Mouse (Mus musculus) liver, embryonic 15.5 days (tissue): Measurements from ENCODE around the gene Vmn1r226. TPM values are rescaled to one million over a fixed set of nuclear protein-coding genes. Genes with fewer than 3 reads are reported as not detected.

Experiments used
- ATAC-seq: fragments of 200-750 bp; cut with Nextera tagmentation; 2 replicates; pipeline ENCODE4 v1.8.0; 2017; ENCODE audit warnings: moderate number of reproducible peaks, mild to moderate bottlenecking, moderate library complexity; ENCODE audit not compliant: insufficient read depth
- H3K27ac ChIP-seq: fragments of 300-500 bp; sonication (generic); replicated peaks from 2 replicates; pipeline ENCODE4 v1.5.1; 2015; ENCODE audit warnings: mild to moderate bottlenecking, inconsistent platforms
- H3K27me3 ChIP-seq: fragments of 300-500 bp; sonication (generic); 2 replicates; pipeline ENCODE4 v1.6.1; 2015; ENCODE audit warnings: mild to moderate bottlenecking, inconsistent platforms
- H3K36me3 ChIP-seq: fragments of 300-500 bp; sonication (generic); replicated peaks from 2 replicates; pipeline ENCODE4 v1.6.1; 2015; ENCODE audit warnings: moderate library complexity, mild to moderate bottlenecking, inconsistent platforms
- H3K4me1 ChIP-seq: fragments of 300-500 bp; sonication (generic); replicated peaks from 2 replicates; pipeline ENCODE4 v1.6.1; 2015; ENCODE audit warnings: inconsistent platforms
- H3K4me2 ChIP-seq: fragments of 300-500 bp; sonication (generic); 2 replicates; pipeline ENCODE4 v1.6.1; 2015; ENCODE audit warnings: moderate library complexity, mild to moderate bottlenecking, inconsistent platforms
- H3K4me3 ChIP-seq: fragments of 300-500 bp; sonication (generic); replicated peaks from 2 replicates; pipeline ENCODE4 v1.5.1; 2015; ENCODE audit warnings: mild to moderate bottlenecking, inconsistent platforms
- H3K9ac ChIP-seq: fragments of 300-500 bp; sonication (generic); 2 replicates; pipeline ENCODE4 v1.6.1; 2015; ENCODE audit warnings: moderate library complexity, mild to moderate bottlenecking, inconsistent platforms
- H3K9me3 ChIP-seq: fragments of 300-500 bp; sonication (generic); replicated peaks from 2 replicates; pipeline ENCODE4 v1.6.1; 2016; ENCODE audit warnings: inconsistent platforms
- WGBS: fragments of 180-500 bp; shearing (Covaris S2); methylation state at CpG from one replicate; pipeline ENCODE4 v1.1.7; 2015; ENCODE audit warnings: mixed read lengths; ENCODE audit not compliant: insufficient replicate concordance; 5-methylcytosine and 5-hydroxymethylcytosine counted together
- polyA plus RNA-seq: library from polyadenylated mRNA; unstranded; fragments of >200 nt; fragmentation: Nextera tagmentation; extraction: Ambion mirVana; gene quantifications from 2 replicates; pipeline ENCODE4 v1.2.1, GENCODE M21; 2015

The Vmn1r226 gene
- not detected in 2 replicates for polyA plus RNA-seq

- Histone ChIP-seq H3K27ac (no peak within 1 kb of the TSS), H3K36me3 (no peaks in the 10 kb centered on the region), H3K4me2 (no peak within 1 kb of the TSS), H3K4me1 (no peaks in the 10 kb centered on the region), H3K27me3 (no peaks in the 10 kb centered on the region), H3K9me3 (no peaks in the 10 kb centered on the region), H3K9ac (no peak within 1 kb of the TSS), H3K4me3 (no peak within 1 kb of the TSS)
- no peak for ATAC-seq
Observed at GRCm38 (mm10) chr17:20682543-20682942, at the start of gene Vmn1r226. Gene Vmn1r226 (plus strand): TSS chr17:20682843.

- WGBS, result 17% methylated on average over 1 of the region's 1 CpGs
Observed at GRCm38 (mm10) chr17:20729543-20729942, 46.9 kb downstream of the Vmn1r226 start, which contains the start of gene Vmn1r227. Gene Vmn1r227 (plus strand): TSS chr17:20729843.

More at GRCm38 (mm10) chr17:20729543-20729942, 46.9 kb downstream of the Vmn1r226 start, which contains the start of gene Vmn1r227:
- Histone ChIP-seq H3K9me3 (no peaks in the 10 kb centered on the region), H3K27me3 (no peaks in the 10 kb centered on the region), H3K4me3 (no peak within 1 kb of the TSS), H3K4me2 (no peak within 1 kb of the TSS), H3K9ac (no peak within 1 kb of the TSS), H3K4me1 (no peaks in the 10 kb centered on the region), H3K36me3 (no peaks in the 10 kb centered on the region), H3K27ac (no peak within 1 kb of the TSS)
- ATAC-seq, result no peak

Other genes starting within 250 kb of the Vmn1r226 start
- not detected in 2 replicates for gene Vmn2r108, start 201.5 kb upstream of the Vmn1r226 start, polyA plus RNA-seq
- not detected in 2 replicates for gene Vmn1r225, start 184.7 kb upstream of the Vmn1r226 start, polyA plus RNA-seq
- not detected in 2 replicates for gene Vmn2r109, start 118.1 kb upstream of the Vmn1r226 start, polyA plus RNA-seq
- gene Vmn2r110, start 86.4 kb upstream of the Vmn1r226 start, polyA plus RNA-seq, result 0.02 TPM in 1 of 2 replicates, not detected in the other
- gene Fpr-rs3, start 58.0 kb upstream of the Vmn1r226 start, polyA plus RNA-seq, result not detected in 2 replicates
- not detected in 2 replicates for gene Vmn1r227, start 47.0 kb downstream of the Vmn1r226 start, polyA plus RNA-seq
- not detected in 2 replicates for gene Vmn1r228, start 103.3 kb downstream of the Vmn1r226 start, polyA plus RNA-seq
- gene Vmn1r229, start 128.7 kb downstream of the Vmn1r226 start, polyA plus RNA-seq, result not detected in 2 replicates
- gene Vmn1r230, start 157.6 kb downstream of the Vmn1r226 start, polyA plus RNA-seq, result not detected in 2 replicates
- not detected in 2 replicates for gene Vmn1r231, start 222.2 kb downstream of the Vmn1r226 start, polyA plus RNA-seq
- gene Vmn1r232, start 236.9 kb downstream of the Vmn1r226 start, polyA plus RNA-seq, result not detected in 2 replicates